Mouse (Mus musculus) embryonic fibroblast, embryonic 13.5 days (primary cell): Measurements from ENCODE around the gene Cnpy2. TPM values are rescaled to one million over a fixed set of nuclear protein-coding genes. Genes with fewer than 3 reads are reported as not detected.
"Not testable (repeated sequence)": the region's sequence is repeated elsewhere in the genome, so short reads cannot be mapped to it uniquely, and the experiment has no call there.

Experiments
- H3K27ac ChIP-seq: 2 replicates; pipeline ENCODE4 v1.5.1; 2012; ENCODE audit warnings: low read length, control low read depth, inconsistent platforms; ENCODE audit not compliant: insufficient read depth
- H3K4me1 ChIP-seq: 2 replicates; pipeline ENCODE4 v1.6.1; 2011; ENCODE audit warnings: low read length; ENCODE audit not compliant: control insufficient read depth, insufficient read depth
- H3K4me3 ChIP-seq: 2 replicates; pipeline ENCODE4 v1.5.1; 2011; ENCODE audit warnings: mild to moderate bottlenecking, control low read depth, low read length; ENCODE audit not compliant: insufficient read depth
- CTCF ChIP-seq: IDR thresholded peaks from 2 replicates; pipeline ENCODE4 v1.5.1; 2011; ENCODE audit warnings: mild to moderate bottlenecking, control low read depth, low read length, moderate library complexity, borderline replicate concordance; ENCODE audit not compliant: insufficient read depth
- POLR2A ChIP-seq: IDR thresholded peaks from 2 replicates; pipeline ENCODE4 v1.6.1; 2011; ENCODE audit warnings: low read depth, mild to moderate bottlenecking, control low read depth, low read length, moderate library complexity
- polyA plus RNA-seq: library from polyadenylated mRNA; stranded (reverse); fragments of >200 nt; gene quantifications from 2 replicates; pipeline ENCODE4 v1.2.4, GENCODE M21; 2011; ENCODE audit warnings: low read depth; ENCODE audit not compliant: missing spikeins, insufficient read length

Cnpy2 gene
- polyA plus RNA-seq, 1 experiment: 145 TPM

DNA sequence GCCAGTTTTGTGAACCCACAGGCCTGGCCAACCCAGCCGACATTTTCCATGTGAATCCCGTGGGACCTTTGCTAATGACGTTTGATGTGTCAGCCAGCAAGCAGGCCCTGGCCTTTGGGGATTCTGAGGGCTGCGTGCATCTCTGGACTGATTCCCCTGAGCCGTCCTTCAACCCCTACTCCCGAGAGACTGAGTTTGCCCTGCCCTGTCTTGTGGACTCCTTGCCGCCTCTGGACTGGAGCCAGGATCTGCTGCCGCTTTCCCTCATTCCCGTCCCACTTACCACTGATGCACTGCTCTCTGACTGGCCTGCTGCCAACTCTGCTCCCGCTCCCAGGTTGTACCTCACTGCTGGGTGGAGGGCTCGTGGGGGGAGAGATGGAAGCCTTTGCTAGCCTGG lies 12.1 kb upstream of the Cnpy2 start:
- TF ChIP-seq CTCF (no peak), POLR2A (no peak)
- H3K4me1 ChIP-seq: no peaks in the 10 kb centered on the region
- H3K4me3 ChIP-seq: no peak overlapping the region
- no peak overlapping the region for H3K27ac ChIP-seq

- TF ChIP-seq CTCF: no peak
- TF ChIP-seq POLR2A: no peak
- no peaks in the 10 kb centered on the region for H3K4me1 ChIP-seq
- H3K4me3 ChIP-seq: no peak overlapping the region
- no peak overlapping the region for H3K27ac ChIP-seq
These were observed 11.4 kb upstream of the Cnpy2 start for GRCm38 (mm10) chr10:128310902-128311301.

GRCm38 (mm10) chr10:128315578-128315977 lies 6.7 kb upstream of the Cnpy2 start:
- Histone ChIP-seq H3K4me1 (no peaks in the 10 kb centered on the region), H3K27ac (no peak overlapping the region), H3K4me3 (no peak overlapping the region)
- TF ChIP-seq CTCF (no peak), POLR2A (no peak)

- TF ChIP-seq CTCF: no peak
- 0 out of 2 replicates have a peak, but pooled peaks have one; percentile 8 for TF ChIP-seq POLR2A
- Histone ChIP-seq H3K4me3 (peak overlapping the region; percentile 30; the same call in 1 of the 2 replicates), H3K4me1 (no peaks in the 10 kb centered on the region; the same call in 1 of the 2 replicates), H3K27ac (no peak overlapping the region)
These were observed 618 bp upstream of the Cnpy2 start for GRCm38 (mm10) chr10:128321641-128322040.

GRCm38 (mm10) chr10:128323516-128323915 lies 1.3 kb downstream of the Cnpy2 start:
- TF ChIP-seq POLR2A (no peak), CTCF (no peak)
- H3K27ac ChIP-seq: no peak overlapping the region
- no peaks in the 10 kb centered on the region; the same call in 1 of the 2 replicates for H3K4me1 ChIP-seq
- peak overlapping the region; percentile 63 for H3K4me3 ChIP-seq

DNA sequence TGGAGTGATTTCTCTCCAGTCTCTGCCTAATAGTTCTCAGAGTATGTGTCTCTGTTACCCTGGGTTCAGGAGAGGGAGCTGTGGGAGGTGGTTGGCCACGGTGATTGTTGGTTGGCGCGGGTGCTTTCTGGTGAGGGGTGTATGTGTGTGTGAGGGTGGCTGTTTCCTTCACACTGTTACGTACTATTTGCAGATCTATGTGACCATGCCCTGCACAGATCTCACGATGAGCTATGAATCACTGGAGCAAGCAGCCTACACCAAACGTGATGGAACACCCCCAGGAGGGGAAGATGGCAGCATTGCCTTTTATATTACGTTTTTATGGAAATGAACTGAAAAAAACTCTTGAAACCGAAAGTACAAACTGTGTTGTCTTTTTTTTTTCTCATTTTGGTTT lies 4.6 kb downstream of the Cnpy2 start:
- H3K4me3 ChIP-seq: no peak overlapping the region
- no peak overlapping the region for H3K27ac ChIP-seq
- no peaks in the 10 kb centered on the region for H3K4me1 ChIP-seq
- TF ChIP-seq CTCF (no peak), POLR2A (no peak)

DNA sequence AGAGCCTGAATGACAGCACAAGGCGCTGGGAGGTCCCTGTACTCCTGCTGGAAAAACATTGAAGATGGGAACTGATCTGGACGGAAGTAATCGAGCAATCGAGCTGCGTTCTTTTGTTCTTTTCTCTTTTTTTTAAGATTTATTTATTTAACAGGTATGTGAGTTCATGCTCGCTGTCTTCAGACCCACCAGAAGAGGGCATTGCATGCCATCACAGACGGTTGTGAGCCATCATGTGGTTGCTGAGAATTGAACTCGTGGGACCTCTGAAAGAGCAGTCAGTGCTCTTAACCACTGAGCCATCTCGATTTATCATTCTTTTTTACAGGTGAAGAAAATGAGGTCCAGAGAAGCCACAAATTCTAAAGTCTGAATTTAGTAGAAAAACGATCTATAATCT lies 5.4 kb downstream of the Cnpy2 start:
- no peak overlapping the region for H3K4me3 ChIP-seq
- H3K27ac ChIP-seq: no peak overlapping the region
- no peaks in the 10 kb centered on the region for H3K4me1 ChIP-seq
- TF ChIP-seq CTCF: 0 out of 2 replicates have a peak, but pooled peaks have one; percentile 31
- TF ChIP-seq POLR2A: no peak

GRCm38 (mm10) chr10:128332358-128333249 lies 10.3 kb downstream of the Cnpy2 start:
- H3K27ac ChIP-seq, H3K4me1 ChIP-seq, H3K4me3 ChIP-seq: not testable (repeated sequence)

DNA sequence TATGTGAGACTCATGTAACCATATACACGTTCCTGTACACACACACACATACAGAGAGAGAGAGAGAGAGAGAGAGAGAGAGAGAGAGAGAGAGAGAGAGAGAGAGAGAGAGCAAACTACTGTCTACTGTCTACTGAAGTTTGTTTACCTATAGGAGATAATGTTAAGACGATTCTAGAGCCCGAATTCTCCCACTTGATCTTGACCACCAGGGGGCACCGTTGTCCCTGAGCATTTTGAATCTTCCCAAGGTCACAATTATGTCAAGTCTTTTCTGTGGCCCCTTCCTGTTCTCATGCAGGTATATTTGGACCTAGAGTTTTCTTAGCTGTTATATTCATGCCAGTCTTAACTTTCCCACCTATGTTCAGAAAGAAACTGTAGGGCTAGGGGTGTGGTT lies 13.3 kb downstream of the Cnpy2 start:
- Histone ChIP-seq H3K4me3 (no peak overlapping the region), H3K27ac (no peak overlapping the region), H3K4me1 (peaks cover 5% of the 10 kb centered on the region)
- no peak for TF ChIP-seq CTCF
- TF ChIP-seq POLR2A: no peak

DNA sequence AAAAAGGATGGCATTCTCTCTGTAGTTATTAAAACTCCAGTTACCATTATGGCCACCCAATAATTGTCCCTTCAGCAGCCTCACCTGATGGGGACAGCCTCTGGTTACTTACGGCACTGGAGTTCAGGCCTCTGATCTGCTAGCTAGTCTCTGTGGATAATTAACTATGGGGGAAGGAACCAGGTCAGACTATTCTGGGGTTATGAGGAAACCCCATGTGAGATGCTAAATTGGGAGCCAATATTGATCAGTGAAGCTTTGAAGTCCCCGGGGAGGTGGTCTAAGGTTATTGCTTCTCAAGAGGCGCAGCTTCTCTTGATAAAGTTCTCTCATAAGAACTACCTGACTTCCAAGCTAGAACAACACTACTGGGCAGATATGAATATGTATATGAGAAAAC lies 13.9 kb downstream of the Cnpy2 start:
- no peak overlapping the region for H3K4me3 ChIP-seq
- no peak overlapping the region for H3K27ac ChIP-seq
- H3K4me1 ChIP-seq: peaks cover 5% of the 10 kb centered on the region
- no peak for TF ChIP-seq POLR2A
- TF ChIP-seq CTCF: no peak
